Mouse (Mus musculus) erythroblast, adult 5-6 weeks (primary cell): ENCODE results near the gene Gli3. TPM values are rescaled to one million over a fixed set of nuclear protein-coding genes. Genes with fewer than 3 reads are reported as not detected.

Experiments
- ATAC-seq: replicated peaks from 2 replicates; pipeline ENCODE4 v1.8.0; 2016; ENCODE audit warnings: moderate number of reproducible peaks, mild to moderate bottlenecking, moderate TSS enrichment, inconsistent platforms; ENCODE audit not compliant: poor library complexity, low FRiP score, severe bottlenecking
- total RNA-seq, 2 experiments: library from RNA; stranded (forward) in 1 of 2; stranded (reverse) in 1 of 2; fragments of 150-400 nt in 1 of 2; fragments of 200-764, 138-1000 nt in 1 of 2; gene quantifications; 2 replicates each; pipeline versions ENCODE4 v1.2.3 to v1.2.4; 2015 to 2017; ENCODE audit warnings: low replicate concordance in 2 of 2

Gli3 gene
- total RNA-seq (2015; ENCODE audit: low replicate concordance) (not detected in 2 replicates), total RNA-seq (2017; ENCODE audit: low replicate concordance) (not detected in 2 replicates)

GRCm38 (mm10) chr13:15462830-15463491 lies at the start of gene Gli3:
TSS of gene Gli3 (plus strand) at chr13:15463235.
- no peak for ATAC-seq

- no peak for ATAC-seq
Measured at GRCm38 (mm10) chr13:15421182-15421750, 41.8 kb upstream of the Gli3 start.

- no peak for ATAC-seq
Measured at GRCm38 (mm10) chr13:15442002-15442401, 21.0 kb upstream of the Gli3 start.

- ATAC-seq: no peak
Measured at GRCm38 (mm10) chr13:15444312-15444711, 18.7 kb upstream of the Gli3 start.

GRCm38 (mm10) chr13:15445591-15445990 lies 17.4 kb upstream of the Gli3 start:
- ATAC-seq: no peak

GRCm38 (mm10) chr13:15446004-15446403 lies 17.0 kb upstream of the Gli3 start:
- no peak for ATAC-seq

- no peak for ATAC-seq
Measured at GRCm38 (mm10) chr13:15446782-15447564, 16.1 kb upstream of the Gli3 start.

GRCm38 (mm10) chr13:15450941-15451340 lies 12.1 kb upstream of the Gli3 start:
- no peak for ATAC-seq

GRCm38 (mm10) chr13:15457841-15458240 lies 5.2 kb upstream of the Gli3 start:
- no peak for ATAC-seq

- ATAC-seq: no peak
Measured at GRCm38 (mm10) chr13:15461926-15462325, 1.1 kb upstream of the Gli3 start.

GRCm38 (mm10) chr13:15463492-15464080 lies 551 bp downstream of the Gli3 start:
- no peak for ATAC-seq

- ATAC-seq: no peak
Measured at GRCm38 (mm10) chr13:15464081-15464526, 1.1 kb downstream of the Gli3 start.

GRCm38 (mm10) chr13:15464741-15465250 lies 1.8 kb downstream of the Gli3 start:
- no peak for ATAC-seq

- ATAC-seq: no peak
Measured at GRCm38 (mm10) chr13:15466496-15466895, 3.5 kb downstream of the Gli3 start.

GRCm38 (mm10) chr13:15467409-15467808 lies 4.4 kb downstream of the Gli3 start:
- ATAC-seq: no peak

GRCm38 (mm10) chr13:15468421-15468820 lies 5.4 kb downstream of the Gli3 start:
- no peak for ATAC-seq

- no peak for ATAC-seq
Measured at GRCm38 (mm10) chr13:15470056-15470455, 7.0 kb downstream of the Gli3 start.

GRCm38 (mm10) chr13:15472712-15473111 lies 9.7 kb downstream of the Gli3 start:
- ATAC-seq: no peak

- no peak for ATAC-seq
Measured at GRCm38 (mm10) chr13:15474393-15474792, 11.4 kb downstream of the Gli3 start.
